Mouse (Mus musculus) midbrain, postnatal 0 days (tissue): ENCODE results near the gene Gtpbp10. TPM values are rescaled to one million over a fixed set of nuclear protein-coding genes. Genes with fewer than 3 reads are reported as not detected.

Experiments
- ATAC-seq: fragments of 200-750 bp; cut with Nextera tagmentation; 2 replicates; pipeline ENCODE4 v1.8.0; 2017; ENCODE audit warnings: moderate number of reproducible peaks, mild to moderate bottlenecking, moderate TSS enrichment, moderate library complexity; ENCODE audit not compliant: low FRiP score
- DNase-seq: peaks from one replicate; pipeline ENCODE4 v3.0.0-alpha.2; 2015; ENCODE audit warnings: low spot score
- H3K27ac ChIP-seq: fragments of 300-500 bp; sonication (generic); 2 replicates; pipeline ENCODE4 v1.5.1; 2014; ENCODE audit warnings: low read depth, mild to moderate bottlenecking, low read length, mixed read lengths
- H3K27me3 ChIP-seq: fragments of 300-500 bp; sonication (generic); 2 replicates; pipeline ENCODE4 v1.6.1; 2014; ENCODE audit warnings: low read length, control low read depth, mixed read lengths; ENCODE audit not compliant: insufficient read depth
- H3K36me3 ChIP-seq: fragments of 300-500 bp; sonication (generic); 2 replicates; pipeline ENCODE4 v1.6.1; 2014; ENCODE audit warnings: low read length, control low read depth, mixed read lengths; ENCODE audit not compliant: insufficient read depth
- H3K4me1 ChIP-seq: fragments of 300-500 bp; sonication (generic); 2 replicates; pipeline ENCODE4 v1.6.1; 2014; ENCODE audit warnings: mild to moderate bottlenecking, control low read depth, antibody characterized with exemption, low read length, mixed read lengths; ENCODE audit not compliant: insufficient read depth
- H3K4me2 ChIP-seq: fragments of 300-500 bp; sonication (generic); 2 replicates; pipeline ENCODE4 v1.6.1; 2014; ENCODE audit warnings: low read depth, mild to moderate bottlenecking, low read length, mixed read lengths; ENCODE audit not compliant: poor library complexity, severe bottlenecking
- H3K4me3 ChIP-seq: fragments of 300-500 bp; sonication (generic); 2 replicates; pipeline ENCODE4 v1.5.1; 2014; ENCODE audit warnings: low read depth, mild to moderate bottlenecking, low read length, moderate library complexity
- H3K9ac ChIP-seq: fragments of 300-500 bp; sonication (generic); replicated peaks from 2 replicates; pipeline ENCODE4 v1.6.1; 2014; ENCODE audit warnings: mild to moderate bottlenecking, low read length, moderate library complexity, mixed read lengths; ENCODE audit not compliant: poor library complexity, severe bottlenecking
- H3K9me3 ChIP-seq: fragments of 300-500 bp; sonication (generic); 2 replicates; pipeline ENCODE4 v1.6.1; 2016; ENCODE audit warnings: low read length, control low read depth
- CTCF ChIP-seq: IDR thresholded peaks from 2 replicates; pipeline ENCODE4 v1.5.1; 2016; ENCODE audit warnings: antibody characterized with exemption, mild to moderate bottlenecking
- WGBS: fragments of 180-500 bp; shearing (Covaris S2); extraction: QIAGEN DNeasy Blood & Tissue Kit; methylation state at CpG from one replicate; pipeline ENCODE4 v1.1.7; 2014; 5-methylcytosine and 5-hydroxymethylcytosine counted together
- polyA plus RNA-seq: library from polyadenylated mRNA; unstranded; fragments of >200 nt; fragmentation: Nextera tagmentation; extraction: Ambion mirVana; gene quantifications from 2 replicates; pipeline ENCODE4 v1.2.1, GENCODE M21; 2015
- total RNA-seq: library from RNA; depleted of rRNA; stranded (reverse); fragments of >200 nt; gene quantifications from 2 replicates; pipeline ENCODE4 v1.2.3, GENCODE M21; 2014

Gene Gtpbp10
- total and polyA plus RNA-seq, 2 experiments from 2014 or later: 10.5 to 15.5 TPM

- no peak overlapping the region for H3K27ac ChIP-seq
- H3K27me3 ChIP-seq: no peaks in the 10 kb centered on the region
- DNase-seq (peak; percentile 81), ATAC-seq (peak; percentile 70)
- H3K9me3 ChIP-seq: no peaks in the 10 kb centered on the region
- 26% methylated on average over 20 of the region's 20 CpGs for WGBS
- no peak overlapping the region for H3K9ac ChIP-seq
- TF ChIP-seq CTCF: peak; percentile 82
- H3K4me1 ChIP-seq: no peaks in the 10 kb centered on the region
- peak overlapping the region; percentile 19; the same call in 1 of the 2 replicates for H3K4me2 ChIP-seq
- no peaks in the 10 kb centered on the region; the same call in 1 of the 2 replicates for H3K36me3 ChIP-seq
- no peak overlapping the region for H3K4me3 ChIP-seq
Measured at GRCm38 (mm10) chr5:5507701-5508225, 51.6 kb downstream of the Gtpbp10 start.

- no peak for ATAC-seq
- H3K4me1 ChIP-seq: no peaks in the 10 kb centered on the region
- no peak for TF ChIP-seq CTCF
- H3K9me3 ChIP-seq: no peaks in the 10 kb centered on the region
- H3K4me2 ChIP-seq: no peak overlapping the region
- H3K36me3 ChIP-seq: no peaks in the 10 kb centered on the region
- 88% methylated on average over 13 of the region's 13 CpGs for WGBS
- H3K27ac ChIP-seq: no peak overlapping the region
- H3K27me3 ChIP-seq: no peaks in the 10 kb centered on the region
- peak; percentile 28 for DNase-seq
- H3K4me3 ChIP-seq: no peak overlapping the region
- H3K9ac ChIP-seq: no peak overlapping the region
Measured at GRCm38 (mm10) chr5:5504456-5504855, 54.9 kb downstream of the Gtpbp10 start.

GRCm38 (mm10) chr5:5503381-5503780 lies 56.0 kb downstream of the Gtpbp10 start:
- WGBS: 78% methylated on average over 4 of the region's 4 CpGs
- Histone ChIP-seq H3K27ac (no peak overlapping the region), H3K27me3 (no peaks in the 10 kb centered on the region), H3K9ac (no peak overlapping the region), H3K4me2 (no peak overlapping the region), H3K4me1 (no peaks in the 10 kb centered on the region), H3K4me3 (no peak overlapping the region), H3K36me3 (no peaks in the 10 kb centered on the region), H3K9me3 (no peaks in the 10 kb centered on the region)
- DNase-seq: no peak
- TF ChIP-seq CTCF: no peak
- ATAC-seq: no peak

GRCm38 (mm10) chr5:5501583-5501982 lies 57.8 kb downstream of the Gtpbp10 start:
- TF ChIP-seq CTCF: no peak
- no peak overlapping the region for H3K4me3 ChIP-seq
- ATAC-seq: no peak
- no peak overlapping the region for H3K9ac ChIP-seq
- no peaks in the 10 kb centered on the region for H3K27me3 ChIP-seq
- no peak for DNase-seq
- WGBS: 82% methylated on average over 2 of the region's 2 CpGs
- no peak overlapping the region for H3K27ac ChIP-seq
- no peaks in the 10 kb centered on the region for H3K9me3 ChIP-seq
- H3K36me3 ChIP-seq: no peaks in the 10 kb centered on the region
- no peak overlapping the region for H3K4me2 ChIP-seq
- no peaks in the 10 kb centered on the region for H3K4me1 ChIP-seq

- H3K9me3 ChIP-seq: no peaks in the 10 kb centered on the region
- H3K4me2 ChIP-seq: no peak overlapping the region
- H3K36me3 ChIP-seq: no peaks in the 10 kb centered on the region
- 39% methylated on average over 3 of the region's 3 CpGs for WGBS
- H3K27me3 ChIP-seq: no peaks in the 10 kb centered on the region
- H3K27ac ChIP-seq: no peak overlapping the region
- no peaks in the 10 kb centered on the region for H3K4me1 ChIP-seq
- H3K4me3 ChIP-seq: no peak overlapping the region
- H3K9ac ChIP-seq: no peak overlapping the region
- DNase-seq (no peak), ATAC-seq (no peak)
- TF ChIP-seq CTCF: no peak
Measured at GRCm38 (mm10) chr5:5496393-5496792, 62.9 kb downstream of the Gtpbp10 start.

- WGBS: 83% methylated on average over 4 of the region's 4 CpGs
- Histone ChIP-seq H3K27me3 (no peaks in the 10 kb centered on the region), H3K9ac (no peak overlapping the region), H3K27ac (no peak overlapping the region), H3K36me3 (no peaks in the 10 kb centered on the region), H3K4me3 (no peak overlapping the region), H3K4me1 (no peaks in the 10 kb centered on the region), H3K4me2 (no peak overlapping the region), H3K9me3 (no peaks in the 10 kb centered on the region)
- ATAC-seq (peak; percentile 39; the same call in 1 of the 2 replicates), DNase-seq (no peak)
- no peak for TF ChIP-seq CTCF
Measured at GRCm38 (mm10) chr5:5495042-5495441, 64.3 kb downstream of the Gtpbp10 start.
